Mouse (Mus musculus): ENCODE results near the gene Fxr1. TPM values are rescaled to one million over a fixed set of nuclear protein-coding genes. Genes with fewer than 3 reads are reported as not detected.
"Not testable (repeated sequence)": the region's sequence is repeated elsewhere in the genome, so short reads cannot be mapped to it uniquely, and the experiment has no call there.

The Fxr1 gene
- polyA plus RNA-seq, 1 experiment from 2014 or later, result 35.6 TPM

DNA sequence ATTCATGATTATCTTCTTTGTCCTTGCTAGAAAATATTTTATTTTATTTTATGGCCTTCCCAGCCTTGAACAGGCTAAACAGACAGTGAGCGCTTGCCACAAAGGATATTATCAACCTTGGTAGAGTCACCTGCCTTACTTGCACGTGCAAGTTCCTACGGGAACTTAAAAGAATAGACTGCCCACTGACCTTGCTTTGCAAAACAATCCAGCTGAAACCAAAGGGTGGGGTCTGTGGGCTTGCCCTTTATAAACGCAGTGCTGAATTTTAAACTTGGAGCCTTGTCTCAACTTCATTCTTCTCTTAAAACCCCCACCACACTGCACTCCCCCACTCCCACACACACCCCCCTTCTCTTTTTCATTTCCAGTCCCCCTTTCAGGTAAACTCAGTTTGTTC lies 12.1 kb upstream of the Fxr1 start:
- Histone ChIP-seq H3K27me3 (no peaks in the 10 kb centered on the region), H3K4me3 (no peak overlapping the region), H3K9me3 (no peaks in the 10 kb centered on the region), H3K36me3 (no peaks in the 10 kb centered on the region), H3K27ac (replicated peaks) (no peak overlapping the region), H3K4me2 (no peak overlapping the region), H3K9ac (no peak overlapping the region), H3K4me1 (replicated peaks) (no peaks in the 10 kb centered on the region)
- ATAC-seq (ENCODE audit: low FRiP score, low read depth), result no peak
- WGBS, result 42% methylated on average over 4 of the region's 4 CpGs

DNA sequence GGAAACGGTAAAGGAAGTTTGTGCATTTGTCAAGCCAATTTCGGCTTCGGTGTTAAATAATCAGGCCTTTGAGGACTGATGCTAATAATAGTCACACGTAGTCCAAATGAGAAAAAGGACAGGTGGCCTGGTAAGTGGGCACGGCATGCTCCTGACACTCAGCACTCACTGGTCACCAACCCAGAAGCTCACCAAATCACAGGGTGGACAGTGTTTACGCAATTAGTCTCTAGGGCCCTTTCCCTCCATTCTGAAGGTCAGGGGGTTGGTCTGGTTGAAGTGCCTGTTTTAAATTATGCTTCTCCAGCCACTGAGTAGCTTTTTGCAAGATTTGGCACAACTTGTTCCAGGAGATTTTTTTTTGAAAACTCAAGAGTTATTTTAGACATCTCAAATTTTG lies 11.6 kb upstream of the Fxr1 start:
- no peak overlapping the region for H3K4me3 ChIP-seq
- 80% methylated on average over 6 of the region's 6 CpGs for WGBS
- H3K9me3 ChIP-seq, result no peaks in the 10 kb centered on the region
- H3K9ac ChIP-seq, result no peak overlapping the region
- H3K4me2 ChIP-seq, result no peak overlapping the region
- no peaks in the 10 kb centered on the region for H3K27me3 ChIP-seq
- no peak overlapping the region for H3K27ac ChIP-seq (replicated peaks)
- no peaks in the 10 kb centered on the region for H3K36me3 ChIP-seq
- no peaks in the 10 kb centered on the region for H3K4me1 ChIP-seq (replicated peaks)
- ATAC-seq (ENCODE audit: low FRiP score, low read depth), result no peak

DNA sequence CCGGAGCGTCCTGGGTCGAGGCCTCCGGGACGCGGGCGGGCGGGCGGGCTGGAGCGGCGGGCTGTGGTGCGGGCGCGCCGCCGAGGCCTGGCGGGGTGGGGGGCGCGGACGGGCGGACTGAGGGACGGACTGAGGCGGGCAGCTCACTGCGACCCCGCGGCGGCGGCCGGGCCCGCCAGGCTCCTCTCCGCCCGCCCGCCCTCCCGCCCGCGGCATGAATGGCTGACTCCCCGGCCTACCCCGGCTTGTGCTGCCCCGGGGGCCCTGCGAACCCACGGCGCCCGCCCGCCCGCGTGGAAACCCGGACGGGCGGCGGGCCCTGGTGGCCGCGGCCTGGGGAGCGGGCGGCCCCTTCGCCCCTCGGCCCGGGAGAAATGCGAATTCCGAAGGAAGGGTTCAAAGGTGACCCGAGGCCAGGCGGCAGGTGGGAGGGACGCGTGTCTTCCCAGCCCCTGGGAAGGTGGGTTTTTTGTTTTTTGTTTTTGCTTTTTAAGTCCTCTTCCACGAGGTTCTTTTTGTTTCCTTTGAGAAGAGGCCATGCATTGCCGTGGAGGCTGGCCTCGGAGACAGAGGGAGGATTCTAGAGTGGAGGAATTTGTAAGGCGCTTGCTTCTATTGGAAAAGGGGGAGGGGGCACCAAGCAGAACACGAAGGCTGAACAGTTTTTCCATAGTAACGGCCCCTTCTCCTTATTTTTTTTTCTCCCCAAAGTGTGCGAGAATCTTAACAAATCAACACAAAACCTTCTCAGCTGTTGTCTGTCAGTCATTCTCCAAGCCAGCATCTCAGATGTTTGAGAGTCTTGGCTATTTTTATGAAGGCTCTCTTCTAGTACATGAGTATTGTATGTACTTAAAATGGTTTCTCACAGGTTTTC lies 877 bp downstream of the Fxr1 start:
- no peaks in the 10 kb centered on the region for H3K36me3 ChIP-seq
- peak; percentile 63 for ATAC-seq (ENCODE audit: low FRiP score, low read depth)
- peak overlapping the region; percentile 98 for H3K4me3 ChIP-seq
- H3K4me2 ChIP-seq, result peak overlapping the region; percentile 59
- H3K27ac ChIP-seq (replicated peaks), result peak overlapping the region; percentile 90
- H3K9ac ChIP-seq, result peak overlapping the region; percentile 85
- H3K4me1 ChIP-seq (replicated peaks), result peaks cover 19% of the 10 kb centered on the region
- under 1% methylated on average over 47 of the region's 70 CpGs for whole genome bisulfite sequencing
- no peaks in the 10 kb centered on the region for H3K27me3 ChIP-seq
- H3K9me3 ChIP-seq, result no peaks in the 10 kb centered on the region

GRCm38 (mm10) chr3:34021259-34021828 lies 1.6 kb downstream of the Fxr1 start:
- Histone ChIP-seq H3K27ac (replicated peaks) (no peak overlapping the region; the same call in 1 of the 2 replicates), H3K9ac (no peak overlapping the region), H3K4me3 (peak overlapping the region; percentile 98), H3K4me2 (peak overlapping the region; percentile 59), H3K27me3 (no peaks in the 10 kb centered on the region), H3K36me3 (no peaks in the 10 kb centered on the region), H3K9me3 (no peaks in the 10 kb centered on the region), H3K4me1 (replicated peaks) (peaks cover 19% of the 10 kb centered on the region)
- 72% methylated on average over 4 of the region's 4 CpGs for WGBS
- no peak for ATAC-seq (ENCODE audit: low FRiP score, low read depth)

DNA sequence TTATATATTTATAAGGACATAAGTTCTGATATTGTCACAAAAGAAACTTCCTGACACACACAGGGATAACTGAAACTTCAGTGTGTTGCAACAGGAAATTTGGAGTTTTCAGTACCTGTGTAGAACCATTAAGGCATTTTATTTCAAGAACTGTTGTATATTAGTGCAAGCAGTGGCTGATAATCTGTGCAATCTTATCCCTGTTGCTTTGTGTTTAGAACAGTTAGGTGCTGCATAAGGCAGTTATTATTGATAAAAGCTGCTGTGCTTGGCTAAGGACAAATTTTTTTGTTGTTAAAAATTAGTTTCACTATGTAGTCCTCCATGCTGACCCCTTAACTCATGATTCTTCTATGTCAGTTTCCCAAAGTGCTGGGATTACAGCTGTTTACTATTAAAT lies 9.2 kb downstream of the Fxr1 start:
- no peak overlapping the region for H3K9ac ChIP-seq
- no peaks in the 10 kb centered on the region for H3K36me3 ChIP-seq
- ATAC-seq (ENCODE audit: low FRiP score, low read depth), result no peak
- H3K9me3 ChIP-seq, result no peaks in the 10 kb centered on the region
- no peaks in the 10 kb centered on the region for H3K4me1 ChIP-seq (replicated peaks)
- H3K27ac ChIP-seq (replicated peaks), result no peak overlapping the region
- no peak overlapping the region for H3K4me3 ChIP-seq
- H3K27me3 ChIP-seq, result no peaks in the 10 kb centered on the region
- H3K4me2 ChIP-seq, result no peak overlapping the region

DNA sequence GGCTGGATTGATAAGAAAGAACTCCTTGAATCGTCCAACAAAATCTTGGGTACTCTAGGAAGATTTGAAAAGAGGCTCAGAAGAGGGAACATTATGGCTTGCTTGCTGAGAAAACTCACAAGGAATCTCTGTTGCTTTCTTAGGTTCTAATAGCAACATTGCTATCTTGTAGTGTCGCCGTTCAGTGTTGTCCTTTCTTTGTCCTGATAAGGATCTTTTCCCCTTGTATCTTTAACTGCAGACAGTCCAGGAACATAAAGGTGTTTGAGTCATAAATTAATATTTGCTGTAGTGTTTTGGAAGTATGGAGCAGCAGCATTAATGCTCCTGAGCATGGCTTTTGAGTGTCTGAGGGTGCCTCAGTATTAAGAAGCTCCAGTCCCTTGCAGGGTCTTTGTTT lies 10.9 kb downstream of the Fxr1 start:
- Histone ChIP-seq H3K9me3 (no peaks in the 10 kb centered on the region), H3K36me3 (no peaks in the 10 kb centered on the region), H3K9ac (no peak overlapping the region), H3K4me3 (no peak overlapping the region), H3K4me2 (no peak overlapping the region), H3K27ac (replicated peaks) (no peak overlapping the region), H3K4me1 (replicated peaks) (no peaks in the 10 kb centered on the region), H3K27me3 (no peaks in the 10 kb centered on the region)
- ATAC-seq (ENCODE audit: low FRiP score, low read depth), result no peak
- 91% methylated on average over 3 of the region's 3 CpGs for WGBS

DNA sequence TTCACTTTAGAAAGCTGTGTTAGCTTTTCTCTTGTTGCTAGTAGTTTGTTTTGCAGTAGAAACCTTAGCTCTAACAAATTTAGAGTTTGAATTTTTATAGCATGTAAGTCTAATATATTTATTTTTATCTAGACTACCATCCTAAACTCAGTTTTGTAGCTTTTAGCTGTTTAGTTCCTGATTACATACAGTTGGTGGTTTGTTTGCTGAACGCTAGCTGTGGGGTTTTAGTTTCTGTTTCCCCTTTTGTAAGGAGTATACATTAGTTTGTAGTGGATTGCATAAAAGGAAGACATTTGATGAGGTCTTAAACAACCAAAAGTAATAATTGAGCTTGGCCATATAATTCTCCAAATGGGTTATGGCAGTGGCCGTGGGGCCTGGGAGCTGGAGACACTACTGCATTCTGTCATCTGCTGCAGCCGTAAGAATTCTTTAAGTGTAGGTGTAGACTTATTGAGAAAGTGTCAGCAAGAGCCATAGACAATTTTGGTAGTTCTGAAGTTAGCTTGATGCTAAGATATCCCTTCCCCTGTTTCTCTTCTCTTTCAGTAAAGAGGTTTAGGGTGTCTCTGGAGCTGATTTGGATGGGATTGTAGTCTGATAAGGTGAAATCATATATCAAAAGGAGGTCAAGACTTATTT lies 14.1 kb downstream of the Fxr1 start:
- Histone ChIP-seq H3K4me3 (no peak overlapping the region), H3K36me3 (no peaks in the 10 kb centered on the region), H3K9ac (no peak overlapping the region), H3K27me3 (no peaks in the 10 kb centered on the region), H3K4me2 (no peak overlapping the region), H3K4me1 (replicated peaks) (peaks cover 3% of the 10 kb centered on the region; the same call in 1 of the 2 replicates), H3K9me3 (no peaks in the 10 kb centered on the region), H3K27ac (replicated peaks) (no peak overlapping the region)
- 81% methylated on average over 3 of the region's 3 CpGs for WGBS
- ATAC-seq (ENCODE audit: low FRiP score, low read depth), result no peak

- Histone ChIP-seq H3K27me3 (no peaks in the 10 kb centered on the region), H3K4me2 (no peak overlapping the region), H3K4me1 (replicated peaks) (peaks cover 3% of the 10 kb centered on the region; the same call in 1 of the 2 replicates), H3K4me3 (no peak overlapping the region), H3K27ac (replicated peaks) (no peak overlapping the region), H3K9ac (no peak overlapping the region), H3K36me3 (no peaks in the 10 kb centered on the region), H3K9me3 (no peaks in the 10 kb centered on the region)
- WGBS, result 82% methylated on average over 1 of the region's 1 CpGs
- ATAC-seq (ENCODE audit: low FRiP score, low read depth), result no peak
These were observed 15.1 kb downstream of the Fxr1 start for GRCm38 (mm10) chr3:34034803-34035202.

- Histone ChIP-seq H3K9ac (no peak overlapping the region), H3K27ac (replicated peaks) (no peak overlapping the region), H3K27me3 (no peaks in the 10 kb centered on the region), H3K4me2 (no peak overlapping the region), H3K4me1 (replicated peaks) (peaks cover 3% of the 10 kb centered on the region; the same call in 1 of the 2 replicates), H3K36me3 (no peaks in the 10 kb centered on the region), H3K4me3 (no peak overlapping the region), H3K9me3 (no peaks in the 10 kb centered on the region)
- ATAC-seq (ENCODE audit: low FRiP score, low read depth), result no peak
- 91% methylated on average over 3 of the region's 3 CpGs for WGBS
These were observed 16.0 kb downstream of the Fxr1 start for GRCm38 (mm10) chr3:34035706-34036105.

- peaks cover 17% of the 10 kb centered on the region for H3K36me3 ChIP-seq
- H3K27me3 ChIP-seq, result no peaks in the 10 kb centered on the region
- H3K4me1 ChIP-seq (replicated peaks), result peaks cover 3% of the 10 kb centered on the region; the same call in 1 of the 2 replicates
- H3K27ac ChIP-seq (replicated peaks), result no peak overlapping the region
- H3K9me3 ChIP-seq, result no peaks in the 10 kb centered on the region
- no peak overlapping the region for H3K4me2 ChIP-seq
- ATAC-seq (ENCODE audit: low FRiP score, low read depth), result no peak
- no peak overlapping the region for H3K4me3 ChIP-seq
- H3K9ac ChIP-seq, result no peak overlapping the region
- 93% methylated on average over 4 of the region's 4 CpGs for WGBS
These were observed 22.2 kb downstream of the Fxr1 start for GRCm38 (mm10) chr3:34041990-34042389.

DNA sequence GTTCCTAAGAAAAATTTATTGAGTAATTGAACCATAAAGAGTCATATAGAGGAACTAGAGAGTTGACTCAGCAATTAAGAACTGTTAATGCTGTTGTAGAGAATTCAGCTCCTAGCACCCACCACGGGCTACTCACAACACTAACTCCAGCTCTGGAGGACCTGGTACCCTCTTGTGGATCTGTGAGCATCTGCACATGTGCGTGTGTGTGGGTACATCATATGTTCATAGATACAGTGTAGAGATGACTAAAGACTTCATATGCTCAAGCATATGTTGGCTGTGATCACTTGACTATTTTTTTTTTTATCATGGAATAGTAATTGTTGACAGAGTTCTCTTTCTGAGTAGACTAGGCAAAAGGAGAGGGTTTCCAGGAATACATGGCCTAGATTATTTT lies 42.6 kb downstream of the Fxr1 start:
- ATAC-seq (ENCODE audit: low FRiP score, low read depth), result no peak
- no peak overlapping the region for H3K4me2 ChIP-seq
- no peaks in the 10 kb centered on the region for H3K9me3 ChIP-seq
- H3K36me3 ChIP-seq, result peaks cover 46% of the 10 kb centered on the region
- no peak overlapping the region for H3K27ac ChIP-seq (replicated peaks)
- H3K27me3 ChIP-seq, result no peaks in the 10 kb centered on the region
- 97% methylated on average over 2 of the region's 2 CpGs for WGBS
- H3K4me1 ChIP-seq (replicated peaks), result no peaks in the 10 kb centered on the region
- no peak overlapping the region for H3K4me3 ChIP-seq
- no peak overlapping the region for H3K9ac ChIP-seq

DNA sequence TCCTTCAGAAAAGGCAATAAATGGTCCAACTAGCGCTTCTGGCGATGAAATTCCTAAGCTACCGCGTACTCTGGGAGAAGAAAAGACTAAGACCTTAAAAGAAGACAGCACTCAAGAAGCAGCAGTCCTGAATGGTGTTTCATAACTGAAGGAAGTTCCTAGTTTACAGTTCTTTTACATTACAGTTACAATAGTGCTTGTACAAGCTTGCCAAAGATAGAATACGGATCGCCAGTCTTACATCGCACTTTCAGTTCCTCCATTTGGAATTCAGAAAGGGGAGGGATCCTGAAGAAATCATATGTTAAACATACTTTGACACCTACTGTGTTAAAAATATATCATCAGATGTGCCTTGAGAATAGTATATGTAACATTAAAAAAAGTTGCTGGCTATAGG lies 49.2 kb downstream of the Fxr1 start:
- H3K27ac ChIP-seq (replicated peaks); ATAC-seq (ENCODE audit: low FRiP score, low read depth); H3K4me3 ChIP-seq; H3K4me1 ChIP-seq (replicated peaks); H3K9me3 ChIP-seq; H3K27me3 ChIP-seq; H3K4me2 ChIP-seq; H3K9ac ChIP-seq: not testable (repeated sequence)
- 91% methylated on average over 7 of the region's 7 CpGs for WGBS
- peaks cover 28% of the 10 kb centered on the region for H3K36me3 ChIP-seq
